Mouse (Mus musculus): ENCODE measurements around the gene Zfp992.

- TF ChIP-seq CTCF (IDR thresholded peaks at IDR 0.05; ENCODE audit: low read depth) (no peak), EP300 (IDR thresholded peaks at IDR 0.05; ENCODE audit: low read depth) (no peak)
Observed at GRCm38 (mm10) chr4:146454896-146455295, 6.1 kb downstream of the Zfp992 start.

Measured in liver, embryonic 14.5 days (tissue).